8 mouse cellular contexts compared by ENCODE assay signal in the genomic region with DNA sequence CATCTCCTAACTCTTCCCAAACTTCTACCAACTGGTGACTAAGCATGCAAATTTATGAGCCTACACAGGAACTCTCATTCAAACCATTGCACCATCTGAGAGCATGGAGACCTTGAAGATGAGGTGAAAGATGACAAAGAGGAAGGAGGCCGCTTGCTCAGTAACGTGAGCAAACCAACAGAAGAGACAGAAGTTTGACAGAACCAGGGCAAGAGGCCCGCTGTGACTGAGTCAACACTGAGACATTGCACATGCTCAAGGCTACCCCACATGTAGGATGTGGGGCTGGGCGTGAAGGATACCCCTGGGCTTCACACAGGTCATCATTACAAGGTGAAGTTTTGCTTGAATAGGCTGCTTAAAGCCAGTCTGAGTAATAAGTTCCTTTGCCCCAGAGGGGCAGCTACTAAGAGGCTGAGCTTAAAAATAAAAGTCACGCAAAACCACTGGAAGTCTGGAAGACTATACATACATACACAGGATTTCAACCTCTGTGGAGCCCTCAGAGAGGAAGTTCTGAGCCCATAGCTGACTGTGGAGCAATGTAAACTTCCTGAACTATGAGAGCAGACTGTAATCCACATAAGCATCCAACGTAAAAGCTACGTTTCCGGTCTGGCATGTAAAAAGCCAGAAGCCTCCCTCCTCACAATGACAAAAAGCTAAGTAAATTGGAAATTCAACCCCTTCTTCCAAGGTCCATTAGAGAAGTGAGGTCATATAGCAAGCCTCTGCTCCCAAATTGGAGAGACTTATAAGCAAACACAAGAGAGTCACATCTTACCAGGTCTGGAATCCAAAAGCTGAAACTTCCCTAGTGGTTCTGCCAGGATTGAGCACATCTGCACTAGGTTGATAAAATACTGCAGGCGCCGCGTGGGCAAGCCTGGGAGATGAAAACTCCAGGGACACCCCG. TPM values are rescaled to one million over a fixed set of nuclear protein-coding genes. Genes with fewer than 3 reads are reported as not detected.
A peak's percentile ranks its signal among the peaks of the same experiment; 100 is the strongest.
DNase-seq lines count a peak whose midpoint lies in the region; ATAC-seq lines count a peak whose summit lies in the region.

No protein-coding gene starts in this region.

- intact Hi-C loops in left cerebral cortex, postnatal 25 days (cut with DNase I), result loop anchor here (2.0 kb wide), 1 partner anchor 36 kb away; no protein-coding TSS in a partner anchor

- H3K36me3 ChIP-seq in forebrain, embryonic 10.5 days (replicated peaks), result no peaks in the 10 kb centered on the region
- no peaks in the 10 kb centered on the region for H3K36me3 ChIP-seq in forebrain, embryonic 15.5 days
- no peaks in the 10 kb centered on the region for H3K36me3 ChIP-seq in liver, embryonic 11.5 days (ENCODE audit: control insufficient read depth, insufficient read depth, low read length)
- no peaks in the 10 kb centered on the region for H3K36me3 ChIP-seq in hindbrain, embryonic 14.5 days (replicated peaks; ENCODE audit: control insufficient read depth, insufficient read depth)
- no peaks in the 10 kb centered on the region for H3K36me3 ChIP-seq in neural tube, embryonic 15.5 days

- H3K4me2 ChIP-seq in forebrain, embryonic 15.5 days (replicated peaks), result no peak overlapping the region
- no peak overlapping the region for H3K4me2 ChIP-seq in liver, embryonic 11.5 days
- no peak overlapping the region; the same call in 1 of the 2 replicates for H3K4me2 ChIP-seq in hindbrain, embryonic 14.5 days (replicated peaks)
- H3K4me2 ChIP-seq in neural tube, embryonic 15.5 days, result peak overlapping the region; percentile 15; the same call in 1 of the 2 replicates

- ATAC-seq in forebrain, embryonic 15.5 days (replicated peaks), result no peak
- no peak for ATAC-seq in liver, embryonic 11.5 days (replicated peaks; ENCODE audit: low FRiP score)
- no peak for ATAC-seq in hindbrain, embryonic 14.5 days (ENCODE audit: low FRiP score)
- no peak for ATAC-seq in neural tube, embryonic 15.5 days (ENCODE audit: low FRiP score)

- H3K27me3 ChIP-seq in forebrain, embryonic 10.5 days (ENCODE audit: poor library complexity, severe bottlenecking), result no peaks in the 10 kb centered on the region
- no peaks in the 10 kb centered on the region for H3K27me3 ChIP-seq in forebrain, embryonic 15.5 days
- no peaks in the 10 kb centered on the region; the same call in 1 of the 2 replicates for H3K27me3 ChIP-seq in liver, embryonic 11.5 days (replicated peaks; ENCODE audit: control insufficient read depth, insufficient read depth, low read length)
- no peaks in the 10 kb centered on the region for H3K27me3 ChIP-seq in hindbrain, embryonic 14.5 days (ENCODE audit: control insufficient read depth, insufficient read depth, low read length)
- no peaks in the 10 kb centered on the region for H3K27me3 ChIP-seq in neural tube, embryonic 15.5 days (replicated peaks)

- WGBS in forebrain, embryonic 10.5 days, result 78% methylated on average over 12 of the region's 12 CpGs
- WGBS in forebrain, embryonic 15.5 days, result 72% methylated on average over 12 of the region's 12 CpGs
- 49% methylated on average over 12 of the region's 12 CpGs for WGBS in liver, embryonic 11.5 days
- WGBS in hindbrain, embryonic 14.5 days, result 67% methylated on average over 12 of the region's 12 CpGs
- 75% methylated on average over 12 of the region's 12 CpGs for WGBS in neural tube, embryonic 15.5 days

- no peak overlapping the region for H3K9ac ChIP-seq in forebrain, embryonic 15.5 days (replicated peaks)
- no peak overlapping the region for H3K9ac ChIP-seq in liver, embryonic 11.5 days (ENCODE audit: low read depth, low read length)
- peak overlapping the region; percentile 24 for H3K9ac ChIP-seq in hindbrain, embryonic 14.5 days
- H3K9ac ChIP-seq in neural tube, embryonic 15.5 days (replicated peaks), result no peak overlapping the region

- peak overlapping the region; percentile 56 for H3K27ac ChIP-seq in forebrain, embryonic 10.5 days
- no peak overlapping the region for H3K27ac ChIP-seq in forebrain, embryonic 15.5 days (replicated peaks)
- peak overlapping the region; percentile 62 for H3K27ac ChIP-seq in liver, embryonic 11.5 days (ENCODE audit: low read depth, low read length)
- 0 out of 2 replicates have a peak overlapping the region, but pooled peaks have one; percentile 41 for H3K27ac ChIP-seq in hindbrain, embryonic 14.5 days
- peak overlapping the region; percentile 39; the same call in 1 of the 2 replicates for H3K27ac ChIP-seq in neural tube, embryonic 15.5 days (replicated peaks)

- H3K9me3 ChIP-seq in forebrain, embryonic 10.5 days, result peaks cover 5% of the 10 kb centered on the region; the same call in 1 of the 2 replicates
- H3K9me3 ChIP-seq in forebrain, embryonic 15.5 days, result no peaks in the 10 kb centered on the region
- no peaks in the 10 kb centered on the region for H3K9me3 ChIP-seq in liver, embryonic 11.5 days (ENCODE audit: control insufficient read depth, low read length)
- no peaks in the 10 kb centered on the region for H3K9me3 ChIP-seq in hindbrain, embryonic 14.5 days (ENCODE audit: control insufficient read depth, low read length)
- no peaks in the 10 kb centered on the region for H3K9me3 ChIP-seq in neural tube, embryonic 15.5 days (replicated peaks)

- no peak for DNase-seq in forebrain, embryonic 10.5 days (ENCODE audit: extremely low spot score, low spot score)
- DNase-seq in liver, embryonic 11.5 days (ENCODE audit: low spot score), result no peak
- DNase-seq in liver, result no peak
- no peak for DNase-seq in hindbrain, embryonic 14.5 days (ENCODE audit: low spot score)
- no peak for DNase-seq in left cerebral cortex, postnatal 25 days (ENCODE audit: low spot score in 2 of 2)
- no peak for DNase-seq in right cerebral cortex, adult 2 months (ENCODE audit: low spot score in 2 of 2)

- peaks cover 30% of the 10 kb centered on the region for H3K4me1 ChIP-seq in forebrain, embryonic 10.5 days
- H3K4me1 ChIP-seq in forebrain, embryonic 15.5 days, result no peaks in the 10 kb centered on the region
- peaks cover 11% of the 10 kb centered on the region for H3K4me1 ChIP-seq in liver, embryonic 11.5 days (replicated peaks; ENCODE audit: control insufficient read depth, insufficient read depth, low read length)
- peaks cover 11% of the 10 kb centered on the region; the same call in 1 of the 2 replicates for H3K4me1 ChIP-seq in hindbrain, embryonic 14.5 days (replicated peaks; ENCODE audit: control insufficient read depth, insufficient read depth, low read length)
- H3K4me1 ChIP-seq in neural tube, embryonic 15.5 days, result peaks cover 17% of the 10 kb centered on the region

- H3K4me3 ChIP-seq in forebrain, embryonic 10.5 days, result no peak overlapping the region
- no peak overlapping the region for H3K4me3 ChIP-seq in forebrain, embryonic 15.5 days
- no peak overlapping the region for H3K4me3 ChIP-seq in liver, embryonic 11.5 days (ENCODE audit: low read depth, low read length)
- no peak overlapping the region for H3K4me3 ChIP-seq in hindbrain, embryonic 14.5 days (replicated peaks; ENCODE audit: low read length)
- H3K4me3 ChIP-seq in neural tube, embryonic 15.5 days (replicated peaks), result no peak overlapping the region

RNA-seq across cellular contexts. Expression of gene Tead1, which starts 16.5 kb away (rescaled TPM):
- 18.1 and 18.4 TPM in 2 replicates for polyA plus RNA-seq in forebrain, embryonic 10.5 days (2016; fragmentation: Nextera tagmentation; extraction: Ambion mirVana)
- 18.0 and 18.3 TPM in 2 replicates for polyA plus RNA-seq in forebrain, embryonic 15.5 days (2015; fragmentation: Nextera tagmentation; extraction: Ambion mirVana)
- 6.7 and 7.4 TPM in 2 replicates for polyA plus RNA-seq in liver, embryonic 11.5 days (2014; fragmentation: Nextera tagmentation; extraction: Ambion mirVana)
- polyA plus RNA-seq in hindbrain, embryonic 14.5 days (2014; fragmentation: Nextera tagmentation; extraction: Ambion mirVana), result 6.5 and 16.0 TPM in 2 replicates
- polyA plus RNA-seq in neural tube, embryonic 15.5 days (2015; fragmentation: Nextera tagmentation; extraction: Ambion mirVana), result 14.4 and 15.9 TPM in 2 replicates
- 10 to 100 TPM; 11.8 to 12.0 TPM for total RNA-seq in left cerebral cortex, postnatal 25 days (2021)
